Mouse (Mus musculus): Measurements from ENCODE around the gene Lyrm7. TPM values are rescaled to one million over a fixed set of nuclear protein-coding genes. Genes with fewer than 3 reads are reported as not detected.

The Lyrm7 gene
- total RNA-seq, 2 experiments from 2014 or later, result 29.0 to 32.0 TPM

DNA sequence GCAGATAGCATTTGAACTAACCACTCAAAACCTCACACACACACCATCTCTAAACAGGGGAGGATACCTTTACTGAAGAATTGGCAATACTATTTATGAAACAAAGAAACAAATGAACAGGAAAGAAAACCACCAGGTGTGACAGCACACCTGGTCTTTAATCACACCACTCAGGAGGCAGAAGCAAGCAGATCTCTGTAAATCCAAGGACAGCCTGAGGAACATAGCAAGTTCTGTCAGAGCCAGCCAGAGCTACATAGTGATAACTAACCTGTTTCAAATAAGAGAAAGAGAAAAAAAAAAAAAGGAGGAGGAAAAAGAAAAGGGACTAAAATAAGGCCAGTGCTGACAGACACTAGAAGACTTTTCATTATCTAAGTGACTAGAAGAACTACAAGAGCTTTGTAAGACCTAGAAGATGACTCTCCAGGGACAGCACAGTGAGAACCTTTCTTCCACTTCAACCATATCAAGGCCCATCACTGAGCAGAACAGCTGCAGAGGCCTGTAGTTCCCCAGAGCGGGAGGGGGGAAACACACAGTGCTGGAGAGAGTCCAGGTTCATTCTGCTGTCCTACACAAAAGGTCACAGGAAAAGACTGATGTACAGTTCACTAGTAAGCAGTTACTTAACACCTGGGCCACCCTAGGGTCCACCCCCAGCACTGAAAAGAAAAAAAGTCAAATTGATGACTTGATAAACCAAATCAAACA, 82.4 kb downstream of the Lyrm7 start:
- intact Hi-C loops (cut with DNase I), result no loop called here
- no peak for DNase-seq (ENCODE audit: low spot score in 2 of 2)

DNA sequence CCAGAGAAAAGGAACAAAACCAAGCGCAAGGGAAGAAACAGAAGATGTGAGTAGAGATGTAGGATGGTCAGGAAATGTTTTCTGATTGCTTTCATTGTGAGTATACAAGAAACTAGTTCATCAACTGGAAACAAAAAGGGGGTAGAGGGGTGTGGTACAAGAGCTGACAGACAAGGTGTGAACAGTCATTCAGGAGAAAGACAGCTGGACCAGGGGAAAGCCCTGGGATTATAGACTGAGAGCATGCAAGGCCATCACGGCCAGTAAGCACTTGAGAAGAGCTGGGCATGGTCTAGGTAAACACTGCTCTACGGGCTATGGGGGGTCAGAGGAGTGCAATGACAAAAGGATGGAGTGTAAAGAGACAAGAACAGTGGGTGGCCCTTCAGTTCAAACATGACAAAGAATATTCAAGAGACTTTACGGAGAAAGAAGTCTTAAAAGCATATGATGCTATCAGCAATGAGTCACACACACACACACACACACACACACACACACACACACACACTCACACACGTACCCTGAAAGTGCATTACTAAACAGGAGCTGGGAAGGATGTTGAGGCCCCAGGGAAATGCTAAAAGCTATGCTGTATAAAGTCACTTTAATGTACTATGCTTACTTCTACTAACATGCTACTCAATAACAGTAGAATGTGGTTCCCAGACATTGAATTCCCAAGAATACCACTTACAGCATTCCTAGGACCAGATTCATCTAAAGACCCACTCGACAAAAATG, 83.2 kb downstream of the Lyrm7 start:
- DNase-seq (ENCODE audit: low spot score in 2 of 2), result no peak
- intact Hi-C loops (cut with DNase I), result no loop called here

Other genes starting within 250 kb of the Lyrm7 start
- gene Cdc42se2, start 73.2 kb downstream of the Lyrm7 start, total RNA-seq (2021), result 100 to 1,000 TPM; 130 to 148 TPM
- gene Hint1, start 5.5 kb upstream of the Lyrm7 start, total RNA-seq (2021), result 100 to 1,000 TPM; 231 to 246 TPM
- 1 to 10 TPM; 7.9 to 8.9 TPM for gene Gpx3, start 41.5 kb upstream of the Lyrm7 start, total RNA-seq (2021)
- 10 to 100 TPM; 37.5 to 42.0 TPM for gene Tnip1, start 102.0 kb upstream of the Lyrm7 start, total RNA-seq (2021)
- 10 to 100 TPM; 87.1 to 88.9 TPM for gene Anxa6, start 172.5 kb upstream of the Lyrm7 start, total RNA-seq (2021)
- gene Ccdc69, start 217.2 kb upstream of the Lyrm7 start, total RNA-seq (2021), result under 1 TPM in 1 of 2 experiments, not detected in 1; 0.25 TPM
- gene Gm2a, start 237.2 kb upstream of the Lyrm7 start, total RNA-seq (2021), result 10 to 100 TPM; 34.3 to 41.6 TPM

Data from left cerebral cortex, postnatal 36 days (tissue).